Mouse (Mus musculus): ENCODE measurements around the gene Uvrag.

Gene Uvrag

GRCm38 (mm10) chr7:99140984-99141918 lies at the start of gene Uvrag:
Uvrag (minus strand) TSS chr7:99141141.
- DNase-seq: peak; percentile 99

GRCm38 (mm10) chr7:99189885-99190284 lies 48.9 kb upstream of the Uvrag start:
- DNase-seq: no peak

DNA sequence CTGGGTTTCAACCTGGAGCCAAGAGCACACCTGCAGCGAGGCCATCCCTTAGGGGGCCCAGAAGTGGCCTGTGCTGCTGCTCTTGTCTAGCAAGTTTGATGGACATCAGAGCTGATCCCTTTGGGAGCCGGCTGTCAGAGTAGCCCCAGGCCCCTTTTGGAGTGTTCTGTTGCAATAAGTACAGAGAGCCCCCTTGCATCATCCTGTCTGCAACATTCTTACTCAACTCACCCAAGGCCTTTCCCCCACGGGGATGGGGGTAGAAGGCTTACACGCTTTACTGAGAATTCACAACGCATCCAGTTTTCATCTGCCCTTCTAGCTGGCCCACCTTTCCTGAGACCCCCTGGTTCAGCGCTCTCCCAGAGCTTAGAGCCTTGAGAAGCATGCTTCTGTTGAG lies 47.7 kb upstream of the Uvrag start:
- no peak for DNase-seq

GRCm38 (mm10) chr7:99187451-99187850 lies 46.5 kb upstream of the Uvrag start:
- DNase-seq: no peak

GRCm38 (mm10) chr7:99185405-99185804 lies 44.5 kb upstream of the Uvrag start:
- DNase-seq: no peak

DNA sequence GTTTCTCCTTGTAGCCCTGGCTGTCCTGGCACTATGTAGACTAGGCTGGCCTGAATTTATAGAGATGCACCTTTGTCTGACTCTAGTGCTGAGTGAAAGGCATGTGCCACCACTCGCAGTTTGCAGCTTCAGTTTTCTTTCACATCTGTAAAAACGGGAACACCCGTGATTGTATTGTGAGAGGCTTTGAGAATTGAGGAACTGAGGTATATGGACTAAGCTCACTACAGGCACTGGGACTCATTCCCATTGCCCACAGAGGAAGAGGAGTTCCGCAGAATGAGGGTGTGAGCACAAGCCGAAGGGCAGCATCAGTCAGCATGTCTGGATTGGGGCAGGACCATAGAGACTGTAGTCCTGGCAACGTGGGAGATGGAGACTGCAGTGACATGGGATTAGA lies 42.8 kb upstream of the Uvrag start:
- peak in 1 of 2 experiments; percentile 2 for DNase-seq

- peak; percentile 91 to 93 for DNase-seq
Observed at GRCm38 (mm10) chr7:99182432-99183172, 41.7 kb upstream of the Uvrag start, which contains the start of gene Dgat2. Dgat2 (minus strand) TSS chr7:99182719.

- DNase-seq: peak; percentile 68 to 70
Observed at GRCm38 (mm10) chr7:99181619-99182431, 40.9 kb upstream of the Uvrag start.

DNA sequence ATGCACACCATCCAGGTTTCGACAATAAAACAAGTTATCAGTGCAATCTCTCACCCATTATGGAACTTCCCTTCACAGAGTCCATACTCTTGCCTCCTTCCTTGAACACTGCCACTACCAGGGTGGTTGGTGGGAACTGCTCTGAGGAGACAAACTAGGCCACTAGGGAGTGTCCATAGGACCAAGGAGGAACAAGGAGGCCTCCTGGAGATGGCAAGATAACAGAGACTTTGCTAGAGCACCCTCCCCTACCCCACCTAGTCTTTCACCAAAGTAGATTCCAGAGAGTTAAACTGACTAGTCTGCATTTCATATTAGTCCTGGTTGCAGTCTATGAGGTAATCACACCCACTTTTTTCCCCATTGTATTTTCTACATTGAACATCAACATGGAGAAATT lies 39.2 kb upstream of the Uvrag start:
- no peak for DNase-seq

- no peak for DNase-seq
Observed at GRCm38 (mm10) chr7:99179271-99179670, 38.3 kb upstream of the Uvrag start.

- DNase-seq: no peak
Observed at GRCm38 (mm10) chr7:99177386-99177785, 36.4 kb upstream of the Uvrag start.

- DNase-seq: no peak
Observed at GRCm38 (mm10) chr7:99175666-99176065, 34.7 kb upstream of the Uvrag start.

- no peak for DNase-seq
Observed at GRCm38 (mm10) chr7:99175118-99175517, 34.2 kb upstream of the Uvrag start.

- no peak for DNase-seq
Observed at GRCm38 (mm10) chr7:99174006-99174405, 33.1 kb upstream of the Uvrag start.

DNA sequence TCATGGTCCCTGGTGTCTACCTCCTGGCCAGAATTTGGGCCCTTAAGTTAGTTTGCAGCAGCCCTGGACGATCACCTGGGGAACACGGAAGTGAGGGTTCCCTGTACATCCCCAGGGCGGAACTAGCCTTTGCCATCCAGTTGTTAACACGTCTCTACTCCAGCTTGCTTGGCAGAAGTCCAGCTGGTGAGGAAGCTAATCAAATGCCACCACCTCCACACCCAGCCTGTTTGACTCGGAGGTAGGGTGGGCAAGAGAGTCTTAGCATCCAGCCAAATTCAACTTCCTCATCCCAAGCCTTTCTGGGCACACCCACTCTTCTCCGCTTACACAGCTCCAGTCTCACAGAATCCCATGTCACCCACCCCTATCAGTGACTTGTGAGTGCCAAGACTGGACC lies 32.0 kb upstream of the Uvrag start:
- DNase-seq: peak in 1 of 2 experiments; percentile 35

GRCm38 (mm10) chr7:99171730-99172463 lies 31.0 kb upstream of the Uvrag start:
- peak in 1 of 2 experiments; percentile 39 for DNase-seq

- no peak for DNase-seq
Observed at GRCm38 (mm10) chr7:99170519-99170918, 29.6 kb upstream of the Uvrag start.

DNA sequence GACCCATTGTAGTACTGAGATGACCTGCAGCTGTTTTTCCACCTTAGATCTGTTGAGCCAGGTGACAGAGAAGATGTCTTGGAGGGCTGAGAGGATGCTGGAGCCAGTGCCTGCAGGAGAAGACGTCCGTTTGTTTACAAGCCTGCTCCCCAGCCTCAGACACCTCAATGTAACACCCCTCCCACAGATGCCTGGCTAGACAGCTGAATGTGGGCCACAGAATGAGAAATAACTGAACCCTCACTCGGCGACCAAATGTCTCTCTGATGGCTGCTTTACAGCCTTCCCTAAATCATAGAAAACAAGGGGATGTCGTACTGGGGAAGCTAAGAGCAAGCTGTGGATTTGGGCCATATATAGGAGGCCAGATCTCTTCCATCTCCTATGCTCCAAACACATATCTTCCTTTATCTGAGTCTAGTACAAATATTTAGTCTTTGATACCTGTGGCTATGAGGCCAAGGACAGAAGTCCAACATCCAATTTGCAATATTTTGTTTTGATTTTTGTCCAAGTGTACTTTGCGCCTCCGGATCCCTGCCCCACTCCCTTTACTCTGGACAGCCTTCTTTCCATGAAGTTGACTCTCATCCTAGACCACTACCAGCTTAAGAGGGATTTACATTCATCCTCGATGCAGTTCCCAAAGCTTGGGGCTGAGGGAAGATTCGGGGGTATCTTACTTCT lies 28.9 kb upstream of the Uvrag start:
- DNase-seq: peak in 1 of 2 experiments; percentile 74

- DNase-seq: no peak
Observed at GRCm38 (mm10) chr7:99168756-99169155, 27.8 kb upstream of the Uvrag start.

GRCm38 (mm10) chr7:99167939-99168338 lies 27.0 kb upstream of the Uvrag start:
- peak; percentile 82 to 95 for DNase-seq

- DNase-seq: no peak
Observed at GRCm38 (mm10) chr7:99166159-99166558, 25.2 kb upstream of the Uvrag start.

All from kidney, postnatal 36 days (tissue).